Mouse (Mus musculus): ENCODE data around the gene Gns.

Gene Gns

DNA sequence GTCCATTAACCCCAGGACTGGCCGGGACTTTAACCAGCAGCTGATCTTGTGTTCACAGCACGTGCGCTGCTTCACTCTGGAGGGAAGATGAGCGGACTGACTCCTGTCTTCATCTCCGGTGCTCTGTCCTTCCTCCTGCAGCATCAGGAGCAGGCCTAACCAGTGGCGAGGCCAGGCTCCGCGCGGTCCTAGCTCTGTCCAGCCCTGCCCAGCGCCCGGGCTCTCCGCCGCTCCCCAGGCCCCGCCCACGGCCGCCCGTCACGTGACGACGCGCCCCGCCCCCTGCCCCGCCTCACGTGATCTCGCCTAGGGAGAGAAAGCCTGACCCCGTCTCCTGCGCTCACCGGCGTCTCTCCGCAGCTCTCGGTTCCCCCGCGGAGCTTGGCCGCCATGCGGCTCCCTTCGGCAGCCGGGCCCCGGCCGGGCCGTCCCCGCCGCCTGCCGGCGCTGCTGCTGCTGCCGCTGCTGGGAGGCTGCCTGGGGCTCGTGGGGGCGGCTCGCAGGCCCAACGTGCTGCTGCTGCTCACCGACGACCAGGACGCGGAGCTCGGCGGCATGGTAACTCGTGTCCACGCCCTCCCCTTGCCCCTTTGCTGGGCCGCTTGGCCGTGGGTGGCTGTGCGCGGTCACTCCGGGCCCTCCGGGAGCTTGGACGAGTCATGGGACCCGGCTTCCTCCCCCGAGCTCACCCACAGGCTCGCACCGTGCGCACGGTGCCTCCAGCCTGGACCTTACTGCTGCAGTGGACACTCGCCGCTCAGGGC, at the start of gene Gns:
TSS of gene Gns (plus strand) at position 290 of the 764 bp plus-strand sequence.
- peak; percentile 79 to 83 for DNase-seq

DNA sequence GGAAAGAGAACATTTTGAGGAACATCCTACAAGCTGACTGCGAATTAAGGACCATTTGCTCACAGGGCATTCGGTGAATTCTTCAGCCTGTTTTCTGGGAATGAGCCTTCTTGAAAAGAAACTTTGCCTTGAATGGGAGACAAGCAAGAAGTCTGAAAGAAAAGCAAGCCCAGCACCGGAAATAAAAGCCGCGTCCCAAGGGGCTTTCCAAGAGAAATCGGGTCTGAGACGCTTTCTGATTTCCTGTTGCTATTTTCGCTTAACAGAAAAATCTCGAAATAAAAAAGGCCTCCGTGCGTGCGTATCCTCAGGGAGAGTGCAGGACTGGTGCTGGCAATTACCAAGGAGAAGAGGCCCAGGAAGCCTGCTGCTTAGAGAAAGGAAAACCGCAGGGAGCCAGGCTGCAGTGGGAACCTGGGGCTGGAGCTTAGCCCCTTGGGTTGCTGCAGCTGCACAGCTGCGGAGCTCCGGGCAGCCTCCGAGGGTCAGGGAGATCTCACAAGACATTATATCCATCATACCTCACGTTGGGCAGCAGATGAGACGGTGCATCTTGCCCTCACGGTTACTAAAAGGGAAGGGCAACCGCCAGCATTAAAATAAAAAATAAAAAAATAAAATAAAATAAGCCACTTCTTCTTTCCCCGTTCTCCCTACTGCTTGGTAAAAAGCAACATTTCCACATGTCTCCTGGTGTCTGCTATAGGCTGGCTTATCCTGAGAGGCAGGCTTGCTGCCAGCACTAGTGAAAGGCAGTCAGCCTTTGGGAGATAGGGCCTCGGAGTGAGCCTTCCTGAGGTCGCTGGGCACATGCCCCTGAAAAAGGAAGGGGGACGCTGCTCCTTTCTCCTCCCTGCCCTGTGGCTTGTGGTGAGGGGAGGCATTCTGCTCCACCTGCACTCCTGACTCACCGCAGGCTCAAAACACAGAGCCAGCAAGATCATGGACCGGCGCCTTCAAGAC, 49.3 kb upstream of the Gns start:
- DNase-seq: no peak

DNA sequence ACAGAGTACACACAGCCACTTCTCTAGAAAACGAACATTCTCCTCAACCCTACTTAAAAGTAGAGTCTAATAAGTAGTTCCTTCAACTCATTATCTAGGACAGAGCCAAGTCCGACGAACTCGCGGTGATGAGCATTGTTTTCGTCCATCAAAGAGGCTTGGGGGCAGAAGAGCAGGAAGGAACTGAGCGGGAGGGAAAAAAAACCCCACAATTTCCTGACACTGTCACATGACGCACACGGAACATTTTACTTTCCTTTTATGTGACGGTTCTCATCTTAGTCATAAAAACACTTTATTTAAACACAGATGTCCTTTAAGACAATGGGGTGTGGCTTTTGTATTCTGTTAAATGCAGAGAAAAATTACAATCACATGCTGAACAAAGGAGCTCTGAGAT, 48.5 kb upstream of the Gns start:
- no peak for DNase-seq

DNA sequence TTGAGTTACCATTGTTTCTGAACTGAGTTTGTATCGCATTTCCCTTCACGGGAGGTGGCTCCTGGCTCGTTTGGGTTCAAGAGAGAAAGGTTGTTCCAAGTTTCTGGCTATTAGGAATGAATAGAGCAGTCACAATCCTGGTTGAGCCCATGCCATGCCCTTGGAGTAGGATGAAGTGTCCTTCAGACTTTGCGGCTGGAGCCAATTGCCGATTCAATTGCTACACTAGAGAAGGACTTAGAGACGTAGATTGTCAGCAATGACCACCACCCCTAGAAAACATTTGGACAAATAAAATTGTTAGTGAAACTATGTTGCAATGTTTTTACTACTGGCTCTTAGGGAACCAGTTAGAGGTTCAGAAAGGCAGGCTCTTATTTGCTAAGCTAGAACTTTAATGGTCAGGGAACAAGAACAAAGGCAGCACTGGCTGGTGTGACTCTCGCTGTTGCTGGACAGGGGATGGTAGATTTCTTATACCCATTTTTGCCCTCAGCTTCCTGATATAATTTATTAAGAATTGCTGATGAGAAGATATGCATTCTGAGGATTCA, 46.4 kb upstream of the Gns start:
- no peak for DNase-seq

DNA sequence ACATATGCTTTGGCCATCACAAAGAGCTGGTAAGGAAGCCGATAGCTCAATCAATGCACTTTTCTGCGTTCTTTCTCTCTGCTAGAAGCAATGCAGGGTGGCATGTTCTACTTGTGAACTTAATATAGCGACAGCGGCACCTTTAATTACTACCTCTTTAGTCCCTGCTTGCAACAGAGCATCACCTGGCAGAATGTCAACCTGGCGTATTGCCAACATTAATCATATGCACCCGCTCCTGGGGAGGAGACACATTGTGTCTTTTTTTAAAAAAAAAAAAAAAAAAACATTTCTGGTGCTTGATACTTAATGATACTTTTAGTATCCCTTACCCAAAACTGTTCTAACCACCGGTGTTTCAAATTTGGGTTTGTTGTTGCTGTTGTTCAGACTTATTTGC, 41.4 kb upstream of the Gns start:
- DNase-seq: peak in 1 of 2 experiments; percentile 52

DNA sequence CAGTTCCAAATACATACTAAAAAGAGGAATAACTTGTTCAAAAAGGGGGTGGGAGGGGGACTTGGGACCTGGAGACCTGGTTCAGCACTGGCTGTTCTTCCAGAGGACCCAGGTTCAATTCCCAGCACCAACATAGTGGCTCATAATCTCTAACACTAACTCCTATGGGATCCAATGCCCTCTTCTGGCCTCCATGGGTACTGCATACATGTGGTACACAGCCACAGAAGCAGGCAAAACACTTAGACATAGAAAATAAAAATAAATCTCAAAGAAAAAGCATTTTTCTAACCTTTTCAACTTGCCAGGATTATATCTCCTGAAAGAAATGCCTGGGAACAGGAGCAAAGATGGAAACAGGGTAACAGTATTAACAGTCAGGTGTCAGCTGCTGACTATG, 38.7 kb upstream of the Gns start:
- DNase-seq: no peak

DNA sequence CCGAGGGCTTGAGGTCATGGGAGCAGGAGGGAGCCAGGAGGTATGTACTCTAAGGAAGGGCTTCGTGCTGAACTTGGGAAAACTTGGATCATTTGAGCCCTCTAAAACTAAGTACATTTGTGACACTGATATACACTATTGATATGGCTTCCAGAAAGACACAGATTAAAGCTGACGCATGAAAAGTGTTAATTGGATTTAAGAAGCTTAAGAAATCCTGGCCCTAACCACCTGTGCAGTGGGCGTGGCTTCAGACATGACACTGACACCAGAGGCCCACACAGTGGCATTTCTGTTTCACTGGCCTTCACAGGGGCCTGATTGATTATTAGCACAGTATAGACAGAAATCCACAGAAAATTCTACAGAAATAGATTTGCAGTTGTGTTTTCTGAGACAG, 35.3 kb upstream of the Gns start:
- no peak for DNase-seq

DNA sequence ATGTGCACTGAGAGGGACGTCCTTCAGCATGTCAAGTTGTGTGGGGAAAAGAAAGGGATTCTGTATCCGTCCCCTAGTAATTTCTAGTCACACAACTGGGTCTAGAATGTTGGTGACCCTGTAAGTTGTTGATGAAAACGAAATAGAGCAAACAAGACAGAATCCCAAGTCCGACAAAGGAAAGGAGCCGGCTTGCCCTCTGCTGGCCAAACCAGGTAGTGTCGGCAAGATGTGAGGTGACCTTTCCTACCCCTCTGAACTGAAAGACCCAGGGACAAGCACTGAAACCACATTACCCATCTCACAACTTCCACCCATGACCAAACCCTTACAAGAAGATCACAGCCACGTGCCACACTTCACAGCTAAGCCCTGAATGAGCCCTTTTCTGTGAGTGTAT, 34.0 kb upstream of the Gns start:
- DNase-seq: peak; percentile 31 to 78

DNA sequence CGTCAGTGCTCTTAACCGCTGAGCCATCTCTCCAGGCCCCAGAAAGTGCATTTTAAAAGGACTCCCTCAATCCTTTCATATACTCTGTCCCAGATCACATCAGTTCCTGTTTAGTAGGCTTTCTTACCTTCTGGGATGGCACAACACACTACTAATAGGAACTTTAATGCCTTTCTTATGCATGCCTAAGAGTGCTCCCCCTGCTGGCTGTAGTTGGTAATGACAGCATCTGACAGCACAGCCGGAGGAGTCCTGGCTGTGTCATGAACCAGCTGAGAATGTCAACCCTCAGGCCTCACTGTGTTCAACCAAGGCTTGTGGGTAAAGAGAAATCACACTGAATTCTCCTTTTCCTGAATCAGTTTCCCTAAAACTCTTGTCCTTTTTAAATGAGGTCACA, 30.3 kb upstream of the Gns start:
- DNase-seq: peak; percentile 48 to 73

DNA sequence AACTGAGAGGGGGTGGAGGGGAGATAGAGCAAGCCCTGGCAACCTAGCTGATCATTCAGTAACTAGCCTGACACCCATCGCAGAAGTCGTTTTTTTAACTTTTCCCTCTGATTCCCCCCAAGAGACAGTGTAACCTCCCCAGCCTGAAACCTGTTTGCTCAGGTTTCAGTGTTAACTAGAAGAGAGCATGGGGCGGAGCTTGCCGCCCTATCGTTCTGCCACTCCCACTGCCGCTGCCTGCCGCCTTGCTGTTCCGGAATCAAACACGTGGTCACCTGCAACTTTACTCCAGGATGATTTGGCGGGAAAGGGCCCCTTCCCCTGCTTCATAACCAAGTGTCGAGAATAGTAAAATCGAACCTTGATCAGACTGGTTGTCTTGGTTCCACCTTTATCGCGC, 28.4 kb upstream of the Gns start:
- DNase-seq: peak; percentile 33 to 40

DNA sequence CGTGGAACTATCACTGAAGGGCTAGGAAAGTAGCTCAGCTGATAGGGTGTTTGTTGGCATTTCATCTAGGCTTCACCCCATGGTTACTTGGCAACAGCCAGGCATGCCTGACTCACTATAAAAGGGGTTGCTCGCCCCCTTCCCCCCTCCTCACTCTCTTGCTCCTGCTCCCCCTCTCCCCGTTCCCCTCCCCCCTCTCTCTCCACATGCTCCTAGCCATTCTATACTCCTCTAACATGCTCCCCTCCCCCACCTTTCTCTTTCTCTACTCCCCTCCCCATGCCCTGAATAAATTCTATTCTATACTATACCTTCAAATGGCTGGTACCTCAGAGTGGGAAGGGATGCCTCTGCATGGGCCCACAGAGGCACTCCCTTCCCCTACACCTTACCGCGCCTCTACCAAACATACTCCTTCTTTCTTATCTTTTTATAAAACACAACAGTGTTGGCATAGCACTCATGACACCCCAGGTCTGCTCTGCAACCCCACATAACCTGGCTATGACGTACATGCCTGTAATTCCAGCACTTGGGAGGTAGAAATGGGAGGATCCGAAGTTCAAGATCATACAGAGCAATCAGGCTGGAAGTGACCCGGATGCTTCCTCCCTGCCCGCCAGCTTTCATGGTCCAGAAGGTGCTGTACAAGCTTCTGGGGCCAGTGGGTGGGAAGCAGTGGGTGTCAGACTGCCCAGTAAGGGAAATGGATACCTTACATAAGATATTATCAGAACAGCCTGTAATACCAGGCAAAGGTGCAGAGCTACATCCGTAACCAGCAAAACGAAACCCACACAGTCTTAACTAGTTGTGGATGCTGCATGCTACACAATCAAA, 23.9 kb upstream of the Gns start:
- no peak for DNase-seq

DNA sequence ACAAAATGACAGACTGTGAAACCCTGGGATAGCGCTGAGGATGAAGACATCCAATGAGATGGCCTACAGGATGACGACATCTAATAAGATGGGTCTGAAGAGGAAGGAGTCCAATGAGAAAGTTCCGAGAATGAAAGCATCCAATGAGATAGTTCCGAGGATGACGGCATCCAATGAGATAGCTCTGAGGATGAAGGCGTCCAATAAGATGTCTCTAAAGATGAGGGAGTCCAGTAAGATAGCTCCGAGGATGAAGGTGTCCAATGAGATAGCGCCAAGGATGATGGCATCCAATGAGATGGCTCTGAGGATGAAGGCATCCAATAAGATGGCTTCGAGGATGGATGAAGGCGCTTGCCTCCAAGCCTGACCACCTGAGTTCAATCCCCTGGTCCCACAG, 22.6 kb upstream of the Gns start:
- DNase-seq: no peak

DNA sequence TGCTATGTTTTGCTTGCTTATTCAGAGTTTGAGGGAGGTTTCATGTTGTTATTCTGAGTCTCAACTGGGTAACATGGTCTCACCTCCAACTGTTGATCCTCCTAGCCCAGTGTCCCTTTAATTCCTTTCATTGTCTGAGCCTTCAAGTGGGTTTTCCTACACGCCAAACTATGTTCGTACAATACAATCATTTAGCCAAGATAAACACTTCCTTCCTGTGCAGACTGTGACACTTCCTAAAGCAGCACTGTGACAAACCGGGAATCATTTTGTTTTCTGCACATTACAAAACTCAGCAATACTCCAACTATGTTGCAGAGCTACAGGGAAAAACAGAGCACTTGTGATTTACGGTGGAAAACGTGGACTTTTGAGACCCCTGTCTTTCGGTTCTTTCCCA, 21.0 kb upstream of the Gns start:
- DNase-seq: no peak

DNA sequence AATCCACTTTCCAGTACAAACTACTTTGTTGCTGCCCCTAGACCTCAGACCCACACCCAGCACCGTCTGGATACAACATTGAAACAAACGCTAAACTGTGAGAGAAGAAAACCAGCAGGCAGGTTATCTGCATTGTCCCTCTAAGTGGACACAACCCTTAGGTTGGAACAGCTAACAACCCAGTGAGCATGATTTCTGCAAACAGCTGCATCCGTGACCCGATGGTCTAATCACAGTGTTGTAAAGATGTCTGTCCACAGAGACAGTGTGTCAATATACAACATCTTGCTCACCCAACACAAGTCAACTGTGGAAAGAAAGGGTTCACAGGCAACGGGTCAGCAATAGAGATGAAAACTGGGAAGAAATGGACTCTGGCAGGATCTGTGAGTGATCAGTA, 15.6 kb upstream of the Gns start:
- no peak for DNase-seq

DNA sequence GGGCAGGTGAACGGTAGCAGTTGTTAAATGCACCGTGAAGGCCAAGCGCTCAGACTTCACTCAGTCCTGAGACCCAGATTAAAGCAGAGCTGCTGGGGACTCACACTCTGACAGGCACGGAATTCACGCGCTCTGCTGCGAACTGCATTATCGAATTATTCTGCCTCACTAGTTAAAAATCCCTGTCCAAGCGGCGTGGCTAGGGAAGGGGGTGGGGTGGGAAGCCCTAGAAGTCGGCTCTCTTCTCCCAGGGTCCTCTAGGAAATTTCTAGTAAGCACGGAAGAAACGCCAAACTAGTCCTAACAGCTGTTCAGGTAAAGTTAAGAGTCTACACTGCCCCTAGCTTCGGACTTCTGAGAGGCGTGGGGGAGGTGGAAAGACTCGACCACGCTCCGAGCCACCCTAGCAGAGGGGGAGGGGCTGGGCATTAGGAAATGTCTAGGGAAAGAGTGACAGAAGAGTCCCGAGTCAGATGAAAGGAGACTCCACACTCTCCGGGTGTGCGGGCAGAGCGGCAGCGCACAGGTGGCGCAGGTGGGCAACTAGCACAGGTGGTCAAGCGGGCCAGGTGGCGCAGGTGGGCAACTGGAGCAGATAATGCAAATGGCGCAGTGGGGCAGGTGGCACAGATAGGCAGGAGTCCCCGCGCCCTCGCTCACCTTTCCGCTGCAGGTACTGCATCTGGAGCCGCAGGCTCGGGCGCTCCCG, 14.4 kb upstream of the Gns start:
- peak in 1 of 2 experiments; percentile 17 for DNase-seq

DNA sequence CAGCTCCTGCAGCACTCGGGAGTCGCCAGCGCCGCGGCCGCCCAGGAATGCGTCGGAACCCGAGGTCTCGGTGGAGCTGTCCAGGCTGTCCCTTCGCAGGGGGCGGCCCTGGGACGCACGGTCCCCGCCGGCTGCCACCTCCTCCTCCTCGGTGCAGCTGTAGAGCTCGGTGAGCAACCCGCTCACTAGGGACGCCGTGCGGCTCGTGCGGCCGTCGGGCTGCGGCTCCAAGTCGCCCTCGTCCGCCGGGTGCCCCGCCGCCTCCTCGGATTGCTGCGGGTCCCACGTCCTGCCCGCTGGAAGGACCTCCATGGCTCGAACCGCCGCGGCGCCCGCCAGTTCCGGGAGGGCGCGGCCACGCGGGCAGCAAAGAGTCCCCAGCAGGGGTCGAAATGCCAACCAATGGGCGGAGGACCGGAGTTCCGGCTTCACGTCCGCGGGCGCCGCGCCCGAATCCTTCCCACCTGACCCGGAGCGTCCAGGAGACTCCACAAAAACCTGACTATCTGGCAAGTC, 13.8 kb upstream of the Gns start, which contains the start of gene Tbc1d30:
TSS of gene Tbc1d30 (minus strand) at position 213 of the 516 bp plus-strand sequence.
- peak; percentile 67 to 75 for DNase-seq

DNA sequence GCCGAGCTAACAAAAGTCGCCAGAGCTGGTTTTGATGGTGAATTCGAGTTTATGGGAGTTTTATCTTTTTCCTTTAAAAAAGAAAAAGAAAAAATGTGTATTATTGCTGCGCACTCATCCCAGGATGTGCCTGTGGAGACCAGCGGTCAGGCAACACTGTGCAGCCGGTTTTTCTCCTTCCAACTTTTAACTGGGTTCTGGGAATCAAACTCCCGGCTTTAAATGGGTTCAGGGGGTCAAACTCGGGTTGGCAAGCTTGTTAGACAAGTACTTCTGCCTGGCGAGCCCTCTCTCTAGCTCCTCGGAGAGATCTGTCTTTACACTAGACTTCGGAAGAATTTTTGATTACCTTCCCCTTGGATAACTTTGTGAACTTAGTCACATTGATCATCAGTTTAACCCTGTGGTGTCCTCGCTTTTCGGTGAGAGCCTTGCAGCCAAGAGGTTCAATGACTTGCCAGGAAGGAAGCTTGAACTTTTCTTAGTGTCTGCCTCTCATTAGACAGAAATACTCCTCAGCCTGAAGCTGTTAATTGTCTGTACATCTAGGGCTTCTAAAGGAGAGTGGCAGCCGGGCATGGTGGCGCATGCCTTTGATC, 13.1 kb upstream of the Gns start:
- DNase-seq: no peak

DNA sequence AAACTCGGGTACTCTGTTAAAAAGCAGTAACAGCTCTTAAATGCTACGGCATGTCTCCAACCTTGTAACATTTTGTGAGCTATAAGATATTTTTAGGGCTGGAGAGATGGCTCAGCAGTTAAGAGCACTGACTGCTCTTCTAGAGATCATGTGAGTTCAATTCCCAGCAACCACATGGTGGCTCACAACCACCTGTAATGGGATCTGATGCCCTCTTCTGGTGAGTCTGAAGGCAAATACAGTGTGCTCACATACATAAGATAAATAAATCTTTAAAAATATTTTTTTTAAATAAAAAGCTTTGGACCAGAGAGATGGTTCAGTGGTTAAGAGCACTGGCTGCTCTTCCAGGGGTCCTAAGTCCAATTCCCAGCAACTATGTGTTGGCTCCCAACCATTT, 4.5 kb upstream of the Gns start:
- no peak for DNase-seq

DNA sequence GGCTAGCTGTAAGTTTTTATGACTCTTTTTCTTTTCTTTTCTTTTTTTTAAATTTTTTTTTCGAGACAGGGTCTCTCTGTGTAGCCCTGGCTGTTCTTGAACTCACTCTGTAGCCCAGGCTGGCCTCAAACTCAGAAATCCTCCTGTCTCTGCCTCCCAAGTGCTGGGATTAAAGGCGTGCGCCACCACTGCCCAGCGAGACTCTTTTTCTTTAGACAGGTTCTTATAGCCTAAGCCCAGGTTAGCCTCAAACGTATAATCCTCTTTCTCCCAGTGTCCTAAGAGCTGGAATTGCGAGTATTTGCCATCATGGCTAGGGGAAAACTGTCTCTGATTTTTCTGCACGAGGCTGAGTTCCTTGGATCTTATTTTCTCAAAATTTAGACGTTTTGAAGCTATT, 1.7 kb upstream of the Gns start:
- no peak for DNase-seq

DNA sequence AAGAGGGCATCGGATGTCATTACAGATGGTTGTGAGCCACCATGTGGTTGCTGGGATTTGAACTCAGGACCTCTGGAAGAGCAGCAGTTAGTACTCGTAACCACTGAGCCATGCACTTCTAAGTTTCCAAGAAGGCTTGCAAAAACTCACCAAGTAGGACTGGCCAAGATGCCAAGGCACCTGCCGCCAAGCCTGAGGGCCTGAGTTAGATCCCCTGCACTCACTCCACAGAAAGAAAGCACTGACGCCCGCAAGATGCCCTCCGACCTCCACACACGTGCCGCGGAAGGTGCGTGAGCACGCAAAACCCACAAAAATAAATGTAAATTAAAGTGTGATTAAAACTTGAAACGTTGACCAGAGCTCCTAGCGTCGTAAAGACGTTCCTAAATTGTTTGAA, 584 bp upstream of the Gns start:
- DNase-seq: peak; percentile 29 to 37

DNA sequence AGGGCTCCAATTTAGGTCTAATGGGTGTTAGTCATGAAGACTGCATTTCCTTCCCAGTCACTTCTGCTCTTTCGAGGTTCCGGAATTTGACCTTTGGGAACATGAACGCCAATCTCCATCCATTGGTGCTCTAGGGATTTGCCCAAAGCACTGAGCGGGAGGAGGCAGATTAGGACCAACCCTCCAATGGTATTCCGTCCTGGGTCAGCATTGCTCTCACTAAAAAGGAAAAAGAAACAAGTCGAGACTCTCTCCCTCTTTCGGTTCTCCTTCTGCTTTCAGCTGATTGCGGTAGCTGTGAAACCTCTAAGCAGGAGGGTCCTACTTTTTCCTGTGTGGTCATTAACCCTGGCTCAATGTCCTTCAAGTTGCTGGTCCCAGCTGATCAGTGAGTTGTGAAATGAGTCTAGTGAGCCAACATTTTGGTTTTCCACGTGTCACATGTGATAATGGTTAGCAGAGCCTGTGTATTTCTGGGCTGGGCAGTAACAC, 937 bp downstream of the Gns start:
- peak; percentile 64 to 65 for DNase-seq

All from kidney, adult 8-10 months (tissue).